Mouse (Mus musculus) embryonic facial prominence, embryonic 15.5 days (tissue): Measurements from ENCODE around the gene Dhx57. TPM values are rescaled to one million over a fixed set of nuclear protein-coding genes. Genes with fewer than 3 reads are reported as not detected.
A peak's percentile ranks its signal among the peaks of the same experiment; 100 is the strongest.

Experiments used
- ATAC-seq: fragments of 200-750 bp; cut with Nextera tagmentation; 2 replicates; pipeline ENCODE4 v1.8.0; 2017; ENCODE audit warnings: low read depth, moderate TSS enrichment; ENCODE audit not compliant: insufficient number of reproducible peaks, low FRiP score, low TSS enrichment
- H3K27ac ChIP-seq: fragments of 300-500 bp; sonication (generic); replicated peaks from 2 replicates; pipeline ENCODE4 v1.5.1; 2015; ENCODE audit warnings: mild to moderate bottlenecking, inconsistent platforms
- H3K27me3 ChIP-seq: fragments of 300-500 bp; sonication (generic); 2 replicates; pipeline ENCODE4 v1.6.1; 2015; ENCODE audit warnings: inconsistent platforms
- H3K36me3 ChIP-seq: fragments of 300-500 bp; sonication (generic); 2 replicates; pipeline ENCODE4 v1.6.1; 2015; ENCODE audit warnings: mild to moderate bottlenecking, inconsistent platforms
- H3K4me1 ChIP-seq: fragments of 300-500 bp; sonication (generic); 2 replicates; pipeline ENCODE4 v1.6.1; 2015; ENCODE audit warnings: inconsistent platforms
- H3K4me2 ChIP-seq: fragments of 300-500 bp; sonication (generic); replicated peaks from 2 replicates; pipeline ENCODE4 v1.6.1; 2015; ENCODE audit warnings: mild to moderate bottlenecking, inconsistent platforms
- H3K4me3 ChIP-seq: fragments of 300-500 bp; sonication (generic); replicated peaks from 2 replicates; pipeline ENCODE4 v1.5.1; 2015; ENCODE audit warnings: mild to moderate bottlenecking, inconsistent platforms
- H3K9ac ChIP-seq: fragments of 300-500 bp; sonication (generic); 2 replicates; pipeline ENCODE4 v1.6.1; 2015; ENCODE audit warnings: inconsistent platforms
- H3K9me3 ChIP-seq: fragments of 300-500 bp; sonication (generic); replicated peaks from 2 replicates; pipeline ENCODE4 v1.6.1; 2016; ENCODE audit warnings: inconsistent platforms
- WGBS: fragments of 180-500 bp; shearing (Covaris S2); methylation state at CpG from one replicate; pipeline ENCODE4 v1.1.7; 2015; 5-methylcytosine and 5-hydroxymethylcytosine counted together
- polyA plus RNA-seq: library from polyadenylated mRNA; unstranded; fragments of >200 nt; fragmentation: Nextera tagmentation; extraction: Ambion mirVana; gene quantifications from 2 replicates; pipeline ENCODE4 v1.2.1, GENCODE M21; 2015

The Dhx57 gene
- 18.6 and 18.8 TPM in 2 replicates for polyA plus RNA-seq

- Histone ChIP-seq H3K27ac (peak within 1 kb of the TSS; percentile 90), H3K9ac (peak within 1 kb of the TSS; percentile 83), H3K4me1 (peaks cover 11% of the 10 kb centered on the region), H3K27me3 (no peaks in the 10 kb centered on the region), H3K4me3 (peak within 1 kb of the TSS; percentile 99), H3K36me3 (no peaks in the 10 kb centered on the region), H3K9me3 (no peaks in the 10 kb centered on the region), H3K4me2 (peak within 1 kb of the TSS; percentile 68)
- WGBS = under 1% methylated on average over 35 of the region's 35 CpGs
- peak; percentile 98 for ATAC-seq
These were observed at the start of gene Dhx57, which contains the start of gene Morn2 for GRCm38 (mm10) chr17:80290074-80290657. Gene Dhx57, minus strand, starts transcription at chr17:80290476. Gene Morn2, plus strand, starts transcription at chr17:80290203.

- Histone ChIP-seq H3K4me3 (no peak overlapping the region), H3K4me2 (no peak overlapping the region), H3K4me1 (no peaks in the 10 kb centered on the region), H3K9ac (no peak overlapping the region), H3K36me3 (no peaks in the 10 kb centered on the region), H3K27me3 (no peaks in the 10 kb centered on the region), H3K9me3 (no peaks in the 10 kb centered on the region), H3K27ac (no peak overlapping the region)
- ATAC-seq = no peak
- WGBS = 71% methylated on average over 2 of the region's 2 CpGs
These were observed 42.1 kb upstream of the Dhx57 start for GRCm38 (mm10) chr17:80332386-80332785.

- Histone ChIP-seq H3K9ac (no peak overlapping the region), H3K36me3 (no peaks in the 10 kb centered on the region), H3K27me3 (no peaks in the 10 kb centered on the region), H3K4me1 (no peaks in the 10 kb centered on the region), H3K4me3 (no peak overlapping the region), H3K27ac (no peak overlapping the region), H3K9me3 (no peaks in the 10 kb centered on the region), H3K4me2 (no peak overlapping the region)
- 60% methylated on average over 3 of the region's 3 CpGs for WGBS
- no peak for ATAC-seq
These were observed 36.2 kb upstream of the Dhx57 start for GRCm38 (mm10) chr17:80326431-80326830.

GRCm38 (mm10) chr17:80325456-80325855 lies 35.2 kb upstream of the Dhx57 start:
- Histone ChIP-seq H3K4me2 (no peak overlapping the region), H3K27me3 (no peaks in the 10 kb centered on the region), H3K9ac (no peak overlapping the region), H3K4me3 (no peak overlapping the region), H3K27ac (no peak overlapping the region), H3K9me3 (no peaks in the 10 kb centered on the region), H3K4me1 (no peaks in the 10 kb centered on the region), H3K36me3 (no peaks in the 10 kb centered on the region)
- no peak for ATAC-seq
- 90% methylated on average over 5 of the region's 5 CpGs for WGBS

GRCm38 (mm10) chr17:80324521-80324920 lies 34.2 kb upstream of the Dhx57 start:
- no peaks in the 10 kb centered on the region for H3K9me3 ChIP-seq
- H3K27ac ChIP-seq = no peak overlapping the region
- 75% methylated on average over 7 of the region's 7 CpGs for WGBS
- ATAC-seq = no peak
- no peaks in the 10 kb centered on the region for H3K36me3 ChIP-seq
- no peak overlapping the region for H3K4me3 ChIP-seq
- no peaks in the 10 kb centered on the region for H3K27me3 ChIP-seq
- no peak overlapping the region for H3K9ac ChIP-seq
- no peak overlapping the region for H3K4me2 ChIP-seq
- no peaks in the 10 kb centered on the region for H3K4me1 ChIP-seq

GRCm38 (mm10) chr17:80323658-80324057 lies 33.4 kb upstream of the Dhx57 start:
- H3K27me3 ChIP-seq = no peaks in the 10 kb centered on the region

GRCm38 (mm10) chr17:80323015-80323414 lies 32.7 kb upstream of the Dhx57 start:
- H3K9ac ChIP-seq = no peak overlapping the region
- H3K36me3 ChIP-seq = no peaks in the 10 kb centered on the region
- 78% methylated on average over 4 of the region's 4 CpGs for WGBS
- no peak overlapping the region for H3K4me3 ChIP-seq
- H3K27ac ChIP-seq = no peak overlapping the region
- no peak for ATAC-seq
- no peaks in the 10 kb centered on the region for H3K4me1 ChIP-seq
- H3K9me3 ChIP-seq = no peaks in the 10 kb centered on the region
- H3K27me3 ChIP-seq = no peaks in the 10 kb centered on the region
- H3K4me2 ChIP-seq = no peak overlapping the region

More at GRCm38 (mm10) chr17:80323658-80324057, 33.4 kb upstream of the Dhx57 start:
- no peak overlapping the region for H3K4me2 ChIP-seq
- 69% methylated on average over 8 of the region's 8 CpGs for WGBS
- no peaks in the 10 kb centered on the region for H3K9me3 ChIP-seq
- no peak overlapping the region for H3K4me3 ChIP-seq
- H3K4me1 ChIP-seq = no peaks in the 10 kb centered on the region
- H3K36me3 ChIP-seq = no peaks in the 10 kb centered on the region
- H3K27ac ChIP-seq = no peak overlapping the region
- no peak for ATAC-seq
- H3K9ac ChIP-seq = no peak overlapping the region

GRCm38 (mm10) chr17:80322228-80322627 lies 32.0 kb upstream of the Dhx57 start:
- H3K4me1 ChIP-seq = no peaks in the 10 kb centered on the region
- ATAC-seq = no peak
- H3K9ac ChIP-seq = no peak overlapping the region
- no peaks in the 10 kb centered on the region for H3K36me3 ChIP-seq
- 80% methylated on average over 6 of the region's 6 CpGs for WGBS
- H3K27ac ChIP-seq = no peak overlapping the region
- no peaks in the 10 kb centered on the region for H3K27me3 ChIP-seq
- H3K4me3 ChIP-seq = no peak overlapping the region
- H3K4me2 ChIP-seq = no peak overlapping the region
- H3K9me3 ChIP-seq = no peaks in the 10 kb centered on the region

- H3K9me3 ChIP-seq = no peaks in the 10 kb centered on the region
- no peaks in the 10 kb centered on the region for H3K36me3 ChIP-seq
- no peak overlapping the region for H3K4me2 ChIP-seq
- H3K4me3 ChIP-seq = no peak overlapping the region
- H3K4me1 ChIP-seq = peaks cover 12% of the 10 kb centered on the region
- H3K9ac ChIP-seq = no peak overlapping the region
- WGBS = 76% methylated on average over 4 of the region's 4 CpGs
- H3K27me3 ChIP-seq = no peaks in the 10 kb centered on the region
- no peak for ATAC-seq
- no peak overlapping the region for H3K27ac ChIP-seq
These were observed 22.1 kb upstream of the Dhx57 start for GRCm38 (mm10) chr17:80312405-80312804.

GRCm38 (mm10) chr17:80311761-80312160 lies 21.5 kb upstream of the Dhx57 start:
- ATAC-seq = no peak
- H3K36me3 ChIP-seq = no peaks in the 10 kb centered on the region
- no peak overlapping the region for H3K27ac ChIP-seq
- H3K4me1 ChIP-seq = peaks cover 12% of the 10 kb centered on the region
- no peaks in the 10 kb centered on the region for H3K27me3 ChIP-seq
- no peaks in the 10 kb centered on the region for H3K9me3 ChIP-seq
- no peak overlapping the region for H3K4me3 ChIP-seq
- H3K4me2 ChIP-seq = no peak overlapping the region
- 23% methylated on average over 9 of the region's 9 CpGs for WGBS
- H3K9ac ChIP-seq = no peak overlapping the region

- ATAC-seq = no peak
- H3K36me3 ChIP-seq = no peaks in the 10 kb centered on the region
- 91% methylated on average over 1 of the region's 1 CpGs for WGBS
- H3K27me3 ChIP-seq = no peaks in the 10 kb centered on the region
- H3K9ac ChIP-seq = no peak within 1 kb of the TSS
- H3K4me1 ChIP-seq = peaks cover 12% of the 10 kb centered on the region
- no peaks in the 10 kb centered on the region for H3K9me3 ChIP-seq
- no peak within 1 kb of the TSS for H3K27ac ChIP-seq
- H3K4me3 ChIP-seq = no peak within 1 kb of the TSS
- no peak within 1 kb of the TSS for H3K4me2 ChIP-seq
These were observed 17.0 kb upstream of the Dhx57 start, which contains the start of gene Arhgef33 for GRCm38 (mm10) chr17:80307251-80307650. Gene Arhgef33, plus strand, starts transcription at chr17:80307407.

- Histone ChIP-seq H3K4me3 (no peak overlapping the region), H3K9ac (no peak overlapping the region), H3K36me3 (no peaks in the 10 kb centered on the region), H3K27ac (no peak overlapping the region), H3K9me3 (no peaks in the 10 kb centered on the region), H3K27me3 (no peaks in the 10 kb centered on the region), H3K4me1 (no peaks in the 10 kb centered on the region), H3K4me2 (no peak overlapping the region)
- no peak for ATAC-seq
- WGBS = 79% methylated on average over 5 of the region's 5 CpGs
These were observed 8.6 kb upstream of the Dhx57 start for GRCm38 (mm10) chr17:80298844-80299243.
